Comparison of ENCODE assay signal across 22 mouse cellular contexts in the genomic region with DNA sequence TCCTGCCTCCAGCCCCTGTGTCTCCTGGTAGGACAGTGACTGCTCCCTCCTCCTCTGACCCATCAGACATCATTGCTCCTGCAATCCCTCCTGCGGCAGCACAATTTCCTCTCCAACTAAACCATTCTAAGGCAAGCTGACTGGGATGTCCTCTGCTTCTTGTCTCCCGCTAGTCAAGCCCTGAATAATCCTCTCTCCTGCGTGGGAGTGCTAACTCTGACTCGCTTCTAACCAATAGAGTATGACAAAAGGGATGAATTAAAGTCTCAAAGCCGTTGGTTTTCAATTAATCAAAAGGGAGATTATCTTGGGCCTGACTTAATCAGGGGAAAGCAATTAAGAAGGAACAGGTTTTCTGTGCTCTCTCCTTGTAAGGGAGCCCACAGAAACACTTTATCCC. TPM values are rescaled to one million over a fixed set of nuclear protein-coding genes. Genes with fewer than 3 reads are reported as not detected.
DNase-seq lines count a peak whose midpoint lies in the region; ATAC-seq lines count a peak whose summit lies in the region.
"Had no signal": no experiment of that assay in that cellular context is flagged by ENCODE, and none has a peak within 500 bp of the region (broad histone marks: within the 10 kb centered on the region; RNA-seq: fewer than 3 reads in every experiment).

No protein-coding gene starts in this region.

- ATAC-seq in frontal cortex, adult (ENCODE audit: low TSS enrichment) = peak; percentile 71
- no peak for ATAC-seq in midbrain, embryonic 14.5 days (ENCODE audit: low FRiP score, low TSS enrichment)
- ATAC-seq: forebrain, embryonic 14.5 days; forebrain, postnatal 0 days; hindbrain, embryonic 16.5 days; Patski had no signal

- H3K4me1 ChIP-seq in midbrain, embryonic 10.5 days = peaks cover 21% of the 10 kb centered on the region
- H3K4me1 ChIP-seq in midbrain, embryonic 14.5 days (ENCODE audit: control insufficient read depth, insufficient read depth, low read length) = 0 out of 2 replicates have a peak, but pooled peaks cover 8% of the 10 kb centered on the region
- H3K4me1 ChIP-seq: embryonic facial prominence, embryonic 15.5 days had no signal

- 16% methylated on average over 5 of the region's 5 CpGs for WGBS in midbrain, embryonic 10.5 days
- 12% methylated on average over 5 of the region's 5 CpGs for WGBS in midbrain, embryonic 14.5 days

- H3K4me2 ChIP-seq in midbrain, embryonic 14.5 days (ENCODE audit: low read length) = no peak overlapping the region
- H3K4me2 ChIP-seq: embryonic facial prominence, embryonic 12.5 days; embryonic facial prominence, embryonic 15.5 days; heart, embryonic 11.5 days; hindbrain, embryonic 13.5 days had no signal

- DNase-seq in frontal cortex, postnatal 36 days (ENCODE audit: low spot score in 2 of 2) = no peak
- DNase-seq in midbrain, embryonic 10.5 days (ENCODE audit: low spot score) = peak; percentile 10
- no peak for DNase-seq in midbrain, embryonic 14.5 days
- peak; percentile 14 for DNase-seq in retina, embryonic 14.5 days (ENCODE audit: low spot score)
- DNase-seq in ovary, postnatal 10 days (ENCODE audit: low spot score) = no peak
- DNase-seq: adrenal gland, postnatal 10 days; adrenal gland, postnatal 36 days; cerebellum, adult 11 months; cerebellum, adult 2 months; cerebellum, adult 9-11 months; cerebellum, postnatal 25 days; forebrain, postnatal 0 days; gastrocnemius, postnatal 14 days; heart, adult 11 months had no signal

- H3K9me3 ChIP-seq in midbrain, embryonic 10.5 days (replicated peaks) = no peaks in the 10 kb centered on the region
- H3K9me3 ChIP-seq in midbrain, embryonic 14.5 days (ENCODE audit: control insufficient read depth, low read length) = no peaks in the 10 kb centered on the region
- H3K9me3 ChIP-seq: embryonic facial prominence, embryonic 12.5 days; embryonic facial prominence, embryonic 15.5 days; hindbrain, embryonic 13.5 days had no signal

- H3K4me3 ChIP-seq in midbrain, embryonic 10.5 days = no peak overlapping the region
- H3K4me3 ChIP-seq in midbrain, embryonic 14.5 days (replicated peaks; ENCODE audit: low read depth, low read length) = no peak overlapping the region
- H3K4me3 ChIP-seq: embryonic facial prominence, embryonic 12.5 days; embryonic facial prominence, embryonic 15.5 days; hindbrain, embryonic 13.5 days had no signal

- no peak overlapping the region for H3K9ac ChIP-seq in midbrain, embryonic 14.5 days (replicated peaks; ENCODE audit: low read length)
- H3K9ac ChIP-seq: embryonic facial prominence, embryonic 12.5 days; embryonic facial prominence, embryonic 15.5 days; forebrain, postnatal 0 days; hindbrain, embryonic 13.5 days had no signal

- H3K27me3 ChIP-seq in midbrain, embryonic 10.5 days (ENCODE audit: low read depth, poor library complexity, severe bottlenecking) = 0 out of 2 replicates have a peak, but pooled peaks cover 6% of the 10 kb centered on the region
- no peaks in the 10 kb centered on the region for H3K27me3 ChIP-seq in midbrain, embryonic 14.5 days (ENCODE audit: control insufficient read depth, insufficient read depth, low read length)
- H3K27me3 ChIP-seq: embryonic facial prominence, embryonic 12.5 days; embryonic facial prominence, embryonic 15.5 days; hindbrain, embryonic 13.5 days; Patski had no signal

- H3K36me3 ChIP-seq in midbrain, embryonic 10.5 days = no peaks in the 10 kb centered on the region
- no peaks in the 10 kb centered on the region for H3K36me3 ChIP-seq in midbrain, embryonic 14.5 days (ENCODE audit: control insufficient read depth, insufficient read depth, low read length)
- H3K36me3 ChIP-seq: embryonic facial prominence, embryonic 12.5 days; embryonic facial prominence, embryonic 15.5 days; hindbrain, embryonic 13.5 days had no signal

- H3K27ac ChIP-seq in midbrain, embryonic 10.5 days (replicated peaks) = no peak overlapping the region
- no peak overlapping the region for H3K27ac ChIP-seq in midbrain, embryonic 14.5 days (replicated peaks; ENCODE audit: low read depth, low read length)
- H3K27ac ChIP-seq: embryonic facial prominence, embryonic 12.5 days; embryonic facial prominence, embryonic 15.5 days; hindbrain, embryonic 13.5 days had no signal

RNA-seq across cellular contexts. Expression of gene Prkar2b, which starts 4.9 kb away (rescaled TPM):
- polyA plus RNA-seq in midbrain, embryonic 10.5 days (2016; fragmentation: Nextera tagmentation; extraction: Ambion mirVana) = 36.6 and 40.0 TPM in 2 replicates
- polyA plus RNA-seq in midbrain, embryonic 14.5 days (2014; fragmentation: Nextera tagmentation; extraction: Ambion mirVana) = 151 and 188 TPM in 2 replicates

Comparison
In these comparisons a context has a peak if more than half of its experiments do, and no peak if none do; other contexts are left out.
1. DNase-seq: peak in midbrain, embryonic 10.5 days (single experiment) and retina, embryonic 14.5 days (single experiment); none in frontal cortex, postnatal 36 days (0 of 2), midbrain, embryonic 14.5 days (single experiment) and ovary, postnatal 10 days (single experiment).